Mouse (Mus musculus): ENCODE data around the gene Tra2a. TPM values are rescaled to one million over a fixed set of nuclear protein-coding genes. Genes with fewer than 3 reads are reported as not detected.

Tra2a gene
- total and polyA plus RNA-seq, 3 experiments = 55.4 to 120 (median 103) TPM

DNA sequence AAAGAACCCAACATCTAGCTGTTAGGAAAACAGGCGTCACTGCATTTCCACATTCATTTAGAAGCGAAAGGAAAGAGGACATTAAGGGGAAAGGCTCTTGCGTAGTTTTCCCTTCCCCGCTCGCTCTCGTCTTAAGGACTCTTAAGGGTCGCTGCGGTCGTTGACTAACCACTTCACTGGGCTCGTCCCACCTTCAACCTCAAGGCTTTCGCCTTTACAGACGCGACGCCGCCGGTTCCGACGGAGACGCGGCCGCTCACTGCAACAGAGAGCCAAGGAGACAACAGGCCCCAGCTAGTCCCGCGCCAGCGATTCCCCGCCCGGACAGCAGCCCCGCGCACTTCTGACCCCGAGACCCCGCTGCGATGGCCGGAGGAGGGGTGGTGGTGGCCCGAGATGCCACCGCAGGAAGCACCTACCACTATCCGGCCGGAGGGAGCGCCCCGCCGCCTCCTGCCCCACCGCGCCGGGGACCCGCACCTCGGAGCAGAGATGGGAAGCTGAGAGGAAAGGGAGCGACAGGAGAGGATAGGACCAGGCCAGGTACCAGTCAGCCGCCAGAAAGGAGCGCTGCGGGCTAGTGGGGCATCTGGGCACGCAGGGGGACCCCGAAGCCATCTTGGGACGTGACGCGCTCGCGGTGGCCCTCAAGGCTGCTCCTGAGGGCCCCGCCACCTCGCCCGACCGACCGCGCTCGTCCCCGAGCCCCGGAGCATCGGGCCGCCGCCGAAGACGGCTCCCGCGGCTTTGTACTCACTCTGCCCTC lies 569 bp downstream of the Tra2a start:
- in situ Hi-C loops (cut with MboI; ENCODE audit: low pct_ligation_motif_present, low pct_unique_long_range_greater_than_20kb, low sequenced_read_pairs) = no loop called here
- H3K4me3 ChIP-seq (replicated peaks in 1 of 3; ENCODE audit: low read depth in 2 of 3, low read length in 2 of 3, poor library complexity in 1 of 3) = peak overlapping the region; percentile 63 to 98 (median 83)
- DNase-seq (ENCODE audit: extremely low read depth) = peak; percentile 49
- peak overlapping the region; percentile 100; the same call in 1 of the 2 replicates for H3K4me2 ChIP-seq (ENCODE audit: insufficient read depth, low read depth, poor library complexity, severe bottlenecking)
- peaks cover 0 to 9% of the 10 kb centered on the region in 2 experiments for H3K36me3 ChIP-seq (replicated peaks in 1 of 2; ENCODE audit: control insufficient read depth in 1 of 2, insufficient read depth in 1 of 2, low read length in 1 of 2)
- H3K27ac ChIP-seq (ENCODE audit: insufficient read depth, low read depth) = peak overlapping the region; percentile 76
- H3K79me2 ChIP-seq (replicated peaks; ENCODE audit: control insufficient read depth, extremely low read depth, insufficient read depth, poor library complexity, severe bottlenecking) = peaks cover 47% of the 10 kb centered on the region
- dilution Hi-C loops (cut with MboI; ENCODE audit: extremely low pct_ligation_motif_present, extremely low pct_unique_long_range_greater_than_20kb, low sequenced_read_pairs) = no loop called here
- peak overlapping the region; percentile 84 for H3K9ac ChIP-seq (ENCODE audit: insufficient read depth, low read depth)
- H3K4me1 ChIP-seq (ENCODE audit: control insufficient read depth in 1 of 2, insufficient read depth in 2 of 2) = peaks cover 0 to 39% of the 10 kb centered on the region in 2 experiments; a peak in 2 of 4 replicates
- H3K9me3 ChIP-seq (replicated peaks; ENCODE audit: low read length) = no peaks in the 10 kb centered on the region
- no peaks in the 10 kb centered on the region for H3K27me3 ChIP-seq (replicated peaks)
- TF ChIP-seq SIN3A (IDR thresholded peaks at IDR 0.05; ENCODE audit: low read length) = peak; percentile 50; the same call in 1 of the 2 replicates
- peak; percentile 76; the same call in 1 of the 2 replicates for TF ChIP-seq UBTF (IDR thresholded peaks at IDR 0.05; ENCODE audit: low read depth, low read length)
- no peak for TF ChIP-seq KAT2A (IDR thresholded peaks at IDR 0.05; ENCODE audit: insufficient replicate concordance, low read length)

- Histone ChIP-seq H3K9me3 (replicated peaks; ENCODE audit: low read length) (no peaks in the 10 kb centered on the region), H3K4me1 (ENCODE audit: control insufficient read depth in 1 of 2, insufficient read depth in 2 of 2) (peaks cover 5 to 48% of the 10 kb centered on the region in 2 experiments; a peak in 3 of 4 replicates), H3K36me3 (replicated peaks in 1 of 2; ENCODE audit: control insufficient read depth in 1 of 2, insufficient read depth in 1 of 2, low read length in 1 of 2) (peaks cover 0 to 9% of the 10 kb centered on the region in 2 experiments), H3K4me2 (ENCODE audit: insufficient read depth, low read depth, poor library complexity, severe bottlenecking) (peak overlapping the region; percentile 100), H3K9ac (ENCODE audit: insufficient read depth, low read depth) (peak overlapping the region; percentile 84), H3K4me3 (replicated peaks in 1 of 3; ENCODE audit: low read depth in 2 of 3, low read length in 2 of 3, poor library complexity in 1 of 3) (peak overlapping the region; percentile 63 to 98 (median 83)), H3K27me3 (replicated peaks) (no peaks in the 10 kb centered on the region), H3K79me2 (replicated peaks; ENCODE audit: control insufficient read depth, extremely low read depth, insufficient read depth, poor library complexity, severe bottlenecking) (peaks cover 54% of the 10 kb centered on the region), H3K27ac (ENCODE audit: insufficient read depth, low read depth) (no peak overlapping the region)
- TF ChIP-seq ZKSCAN1 (IDR thresholded peaks at IDR 0.05; ENCODE audit: borderline replicate concordance, low read depth, low read length) (no peak), CHD1 (IDR thresholded peaks at IDR 0.05; ENCODE audit: low read depth, low read length) (no peak), CHD2 (IDR thresholded peaks at IDR 0.05; ENCODE audit: low read length) (no peak), CTCF (conservative IDR thresholded peaks at IDR 0.05 in 1 of 2, IDR thresholded peaks at IDR 0.05 in 1 of 2; ENCODE audit: low read depth in 2 of 2, low read length in 2 of 2) (no peak), USF2 (conservative IDR thresholded peaks at IDR 0.05; ENCODE audit: low read depth, low read length) (no peak), RCOR1 (conservative IDR thresholded peaks at IDR 0.05; ENCODE audit: low read depth, low read length) (no peak), RAD21 (IDR thresholded peaks at IDR 0.05; ENCODE audit: low read depth, low read length) (no peak), GABPA (IDR thresholded peaks at IDR 0.05; ENCODE audit: insufficient replicate concordance, low read depth, low read length) (no peak), BHLHE40 (IDR thresholded peaks at IDR 0.05; ENCODE audit: low read depth, low read length) (no peak)
- dilution Hi-C loops (cut with MboI; ENCODE audit: extremely low pct_ligation_motif_present, extremely low pct_unique_long_range_greater_than_20kb, low sequenced_read_pairs) (no loop called here), in situ Hi-C loops (cut with MboI; ENCODE audit: low pct_ligation_motif_present, low pct_unique_long_range_greater_than_20kb, low sequenced_read_pairs) (no loop called here)
- no peak for DNase-seq (ENCODE audit: extremely low read depth)
Observed at GRCm38 (mm10) chr6:49262421-49262820, 1.4 kb downstream of the Tra2a start.
